Mouse (Mus musculus) testis, postnatal 14 days (tissue): Measurements from ENCODE around the gene Ankmy1.

Source experiments
- DNase-seq: peaks from one replicate; pipeline ENCODE4 v3.0.0; 2021; ENCODE audit warnings: low spot score

The Ankmy1 gene

GRCm38 (mm10) chr1:92815756-92816294 is 86.9 kb downstream of the Ankmy1 start:
- DNase-seq = no peak

DNA sequence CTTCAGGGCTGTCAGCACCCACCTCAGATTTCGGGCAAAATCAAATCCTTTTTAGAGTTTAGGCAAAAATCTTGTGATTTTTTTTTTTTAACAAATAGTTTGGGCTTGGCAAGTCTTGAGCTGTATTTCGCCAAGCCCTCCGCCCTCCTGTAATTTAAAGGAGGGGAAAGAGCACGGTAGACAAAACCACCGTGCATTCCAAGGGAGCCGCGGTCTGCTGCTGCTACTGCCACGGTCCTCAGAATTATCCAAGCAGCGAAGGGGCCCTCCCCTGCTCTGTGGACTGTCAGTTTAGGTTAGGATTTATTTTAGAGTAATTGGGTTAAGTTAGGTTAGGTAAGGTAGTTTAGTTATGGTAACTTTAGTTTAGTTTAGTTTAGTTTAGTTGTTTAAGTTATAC is 87.6 kb downstream of the Ankmy1 start:
- DNase-seq = no peak

- peak; percentile 27 for DNase-seq
Observed at GRCm38 (mm10) chr1:92814319-92814718, 88.4 kb downstream of the Ankmy1 start.
